Mouse (Mus musculus) MEL (cell line): ENCODE data around the gene Tfap4.

Source experiments
- CTCF ChIP-seq, 3 experiments: IDR thresholded peaks in 2 of 3; conservative IDR thresholded peaks in 1 of 3; 2 replicates each; pipeline ENCODE4 v1.5.1; 2011 to 2012; ENCODE audit warnings: low read length in 3 of 3, low read depth in 2 of 3, mild to moderate bottlenecking in 2 of 3, improper control_type of control experiment in 1 of 3, inconsistent platforms in 1 of 3, mixed read lengths in 1 of 3, moderate library complexity in 1 of 3; ENCODE audit not compliant: control insufficient read depth in 1 of 3, insufficient read depth in 1 of 3, poor library complexity in 1 of 3, severe bottlenecking in 1 of 3
- GATA1 ChIP-seq: IDR thresholded peaks from 2 replicates; pipeline ENCODE4 v1.6.1; 2011; ENCODE audit warnings: low read depth, low read length, improper control_type of control experiment
- MAZ ChIP-seq: IDR thresholded peaks from 2 replicates; pipeline ENCODE4 v1.6.1; 2012; ENCODE audit warnings: low read depth, mild to moderate bottlenecking, inconsistent platforms, low read length, improper control_type of control experiment
- POLR2A ChIP-seq, 2 experiments: IDR thresholded peaks; 2 replicates each; pipeline ENCODE4 v1.6.1; 2011 to 2012; ENCODE audit warnings: low read length in 2 of 2, mild to moderate bottlenecking in 2 of 2, control low read depth in 1 of 2, improper control_type of control experiment in 1 of 2, low read depth in 1 of 2, moderate library complexity in 1 of 2; ENCODE audit not compliant: control insufficient read depth in 1 of 2, insufficient read depth in 1 of 2, poor library complexity in 1 of 2
- ZC3H11A ChIP-seq: IDR thresholded peaks from 2 replicates; pipeline ENCODE4 v1.6.1; 2012; ENCODE audit warnings: low read depth, mild to moderate bottlenecking, inconsistent platforms, low read length, improper control_type of control experiment
- ZKSCAN1 ChIP-seq: IDR thresholded peaks from 2 replicates; pipeline ENCODE4 v1.6.1; 2012; ENCODE audit warnings: low read depth, mild to moderate bottlenecking, inconsistent platforms, low read length, improper control_type of control experiment, moderate library complexity

DNA sequence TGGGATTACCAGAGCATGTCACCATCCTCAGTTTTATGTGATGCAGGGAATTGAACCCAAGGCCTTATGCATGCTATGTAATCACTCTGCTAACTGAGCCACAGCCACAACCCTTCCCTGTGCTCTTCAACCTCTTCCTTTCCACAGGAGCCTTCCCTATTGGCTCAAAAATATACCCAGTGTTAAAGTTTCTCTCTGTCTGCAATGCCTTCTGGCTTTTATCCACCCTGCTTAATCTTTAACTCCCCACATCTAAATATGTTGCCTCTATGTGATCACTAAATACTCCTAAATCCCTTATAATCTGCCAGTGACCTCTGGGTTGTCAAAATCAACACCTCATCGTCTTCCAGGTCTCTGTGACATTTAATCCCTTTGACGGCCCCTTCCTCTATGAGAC is 41.7 kb downstream of the Tfap4 start:
- TF ChIP-seq GATA1 = no peak
- TF ChIP-seq CTCF (IDR thresholded peaks at IDR 0.05 in 2 of 3, conservative IDR thresholded peaks at IDR 0.05 in 1 of 3; ENCODE audit: control insufficient read depth in 1 of 3, insufficient read depth in 1 of 3, low read depth in 2 of 3, low read length in 3 of 3, poor library complexity in 1 of 3, severe bottlenecking in 1 of 3) = no peak
- no peak for TF ChIP-seq ZC3H11A
- TF ChIP-seq POLR2A (IDR thresholded peaks at IDR 0.05; ENCODE audit: control insufficient read depth in 1 of 2, insufficient read depth in 1 of 2, low read depth in 1 of 2, low read length in 2 of 2, poor library complexity in 1 of 2) = no peak
- no peak for TF ChIP-seq MAZ
- TF ChIP-seq ZKSCAN1 = no peak
